Mouse (Mus musculus) neural tube, embryonic 13.5 days (tissue): ENCODE results near the gene Hnrnpa3. TPM values are rescaled to one million over a fixed set of nuclear protein-coding genes. Genes with fewer than 3 reads are reported as not detected.

Experiments
- ATAC-seq: fragments of 200-750 bp; cut with Nextera tagmentation; 2 replicates; pipeline ENCODE4 v1.8.0; 2017; ENCODE audit warnings: low read depth, mild to moderate bottlenecking, moderate TSS enrichment, moderate library complexity
- H3K27ac ChIP-seq: fragments of 300-500 bp; sonication (generic); replicated peaks from 2 replicates; pipeline ENCODE4 v1.5.1; 2015; ENCODE audit warnings: moderate library complexity, mild to moderate bottlenecking, inconsistent platforms
- H3K27me3 ChIP-seq: fragments of 300-500 bp; sonication (generic); 2 replicates; pipeline ENCODE4 v1.6.1; 2015; ENCODE audit warnings: mild to moderate bottlenecking, inconsistent platforms
- H3K36me3 ChIP-seq: fragments of 300-500 bp; sonication (generic); 2 replicates; pipeline ENCODE4 v1.6.1; 2015; ENCODE audit warnings: mild to moderate bottlenecking, inconsistent platforms
- H3K4me1 ChIP-seq: fragments of 300-500 bp; sonication (generic); replicated peaks from 2 replicates; pipeline ENCODE4 v1.6.1; 2015; ENCODE audit warnings: inconsistent platforms
- H3K4me2 ChIP-seq: fragments of 300-500 bp; sonication (generic); 2 replicates; pipeline ENCODE4 v1.6.1; 2015; ENCODE audit warnings: inconsistent platforms, mild to moderate bottlenecking, moderate library complexity
- H3K4me3 ChIP-seq: fragments of 300-500 bp; sonication (generic); 2 replicates; pipeline ENCODE4 v1.5.1; 2015; ENCODE audit warnings: mild to moderate bottlenecking, inconsistent platforms
- H3K9ac ChIP-seq: fragments of 300-500 bp; sonication (generic); 2 replicates; pipeline ENCODE4 v1.6.1; 2015; ENCODE audit warnings: moderate library complexity, mild to moderate bottlenecking, inconsistent platforms
- H3K9me3 ChIP-seq: fragments of 300-500 bp; sonication (generic); 2 replicates; pipeline ENCODE4 v1.6.1; 2016; ENCODE audit warnings: inconsistent platforms
- WGBS: fragments of 180-500 bp; shearing (Covaris S2); methylation state at CpG from one replicate; pipeline ENCODE4 v1.1.7; 2015; 5-methylcytosine and 5-hydroxymethylcytosine counted together
- polyA plus RNA-seq: library from polyadenylated mRNA; unstranded; fragments of >200 nt; fragmentation: Nextera tagmentation; extraction: Ambion mirVana; gene quantifications from 2 replicates; pipeline ENCODE4 v1.2.1, GENCODE M21; 2015

The Hnrnpa3 gene
- polyA plus RNA-seq, 1 experiment from 2014 or later, result 219 TPM

- H3K4me3 ChIP-seq, result no peak overlapping the region
- ATAC-seq, result no peak
- H3K4me2 ChIP-seq, result no peak overlapping the region
- no peaks in the 10 kb centered on the region for H3K36me3 ChIP-seq
- H3K9ac ChIP-seq, result no peak overlapping the region
- H3K9me3 ChIP-seq, result no peaks in the 10 kb centered on the region
- WGBS, result 77% methylated on average over 3 of the region's 3 CpGs
- H3K27me3 ChIP-seq, result 0 out of 2 replicates have a peak, but pooled peaks cover 3% of the 10 kb centered on the region
- H3K27ac ChIP-seq, result no peak overlapping the region
- peaks cover 53% of the 10 kb centered on the region for H3K4me1 ChIP-seq
These were observed 42.1 kb downstream of the Hnrnpa3 start for GRCm38 (mm10) chr2:75701207-75701606.

- Histone ChIP-seq H3K4me1 (peaks cover 50% of the 10 kb centered on the region), H3K36me3 (no peaks in the 10 kb centered on the region), H3K4me2 (peak overlapping the region; percentile 81), H3K9me3 (no peaks in the 10 kb centered on the region), H3K9ac (no peak overlapping the region), H3K27ac (no peak overlapping the region), H3K27me3 (0 out of 2 replicates have a peak, but pooled peaks cover 3% of the 10 kb centered on the region), H3K4me3 (peak overlapping the region; percentile 52)
- no peak for ATAC-seq
- WGBS, result 81% methylated on average over 9 of the region's 9 CpGs
These were observed 42.9 kb downstream of the Hnrnpa3 start for GRCm38 (mm10) chr2:75701822-75702587.

- H3K4me2 ChIP-seq, result peak overlapping the region; percentile 81
- peak overlapping the region; percentile 82; the same call in 1 of the 2 replicates for H3K27ac ChIP-seq
- H3K9ac ChIP-seq, result peak overlapping the region; percentile 71; the same call in 1 of the 2 replicates
- no peaks in the 10 kb centered on the region for H3K36me3 ChIP-seq
- WGBS, result 39% methylated on average over 5 of the region's 5 CpGs
- H3K9me3 ChIP-seq, result no peaks in the 10 kb centered on the region
- H3K27me3 ChIP-seq, result 0 out of 2 replicates have a peak, but pooled peaks cover 3% of the 10 kb centered on the region
- H3K4me3 ChIP-seq, result peak overlapping the region; percentile 52
- peaks cover 50% of the 10 kb centered on the region for H3K4me1 ChIP-seq
- no peak for ATAC-seq
These were observed 43.5 kb downstream of the Hnrnpa3 start for GRCm38 (mm10) chr2:75702588-75702976.

- Histone ChIP-seq H3K4me1 (peaks cover 44% of the 10 kb centered on the region), H3K4me2 (peak overlapping the region; percentile 81), H3K4me3 (peak overlapping the region; percentile 52), H3K36me3 (no peaks in the 10 kb centered on the region), H3K27me3 (0 out of 2 replicates have a peak, but pooled peaks cover 3% of the 10 kb centered on the region), H3K9me3 (no peaks in the 10 kb centered on the region), H3K9ac (peak overlapping the region; percentile 71), H3K27ac (peak overlapping the region; percentile 82)
- peak; percentile 85 for ATAC-seq
- WGBS, result under 1% methylated on average over 62 of the region's 62 CpGs
These were observed 44.5 kb downstream of the Hnrnpa3 start for GRCm38 (mm10) chr2:75703375-75704181.

GRCm38 (mm10) chr2:75704234-75705161 is 45.4 kb downstream of the Hnrnpa3 start, which contains the start of gene Nfe2l2:
Gene Nfe2l2, minus strand, starts transcription at chr2:75704641.
- peak; percentile 85 for ATAC-seq

GRCm38 (mm10) chr2:75705162-75705752 is 46.2 kb downstream of the Hnrnpa3 start:
- no peaks in the 10 kb centered on the region for H3K9me3 ChIP-seq
- peak overlapping the region; percentile 81 for H3K4me2 ChIP-seq
- H3K27ac ChIP-seq, result peak overlapping the region; percentile 82
- peak overlapping the region; percentile 52 for H3K4me3 ChIP-seq
- peak overlapping the region; percentile 71 for H3K9ac ChIP-seq
- ATAC-seq, result no peak
- H3K36me3 ChIP-seq, result no peaks in the 10 kb centered on the region
- H3K27me3 ChIP-seq, result 0 out of 2 replicates have a peak, but pooled peaks cover 3% of the 10 kb centered on the region
- WGBS, result 32% methylated on average over 19 of the region's 19 CpGs
- H3K4me1 ChIP-seq, result peaks cover 40% of the 10 kb centered on the region

More at GRCm38 (mm10) chr2:75704234-75705161, 45.4 kb downstream of the Hnrnpa3 start, which contains the start of gene Nfe2l2:
- H3K27ac ChIP-seq, result peak within 1 kb of the TSS; percentile 82
- WGBS, result under 1% methylated on average over 57 of the region's 58 CpGs
- peaks cover 40% of the 10 kb centered on the region for H3K4me1 ChIP-seq
- H3K36me3 ChIP-seq, result no peaks in the 10 kb centered on the region
- 0 out of 2 replicates have a peak, but pooled peaks cover 3% of the 10 kb centered on the region for H3K27me3 ChIP-seq
- peak within 1 kb of the TSS; percentile 81 for H3K4me2 ChIP-seq
- peak within 1 kb of the TSS; percentile 71 for H3K9ac ChIP-seq
- H3K9me3 ChIP-seq, result no peaks in the 10 kb centered on the region
- H3K4me3 ChIP-seq, result peak within 1 kb of the TSS; percentile 52

- Histone ChIP-seq H3K4me3 (no peak overlapping the region), H3K9ac (no peak overlapping the region), H3K27ac (no peak overlapping the region), H3K36me3 (no peaks in the 10 kb centered on the region), H3K4me1 (peaks cover 37% of the 10 kb centered on the region), H3K27me3 (0 out of 2 replicates have a peak, but pooled peaks cover 3% of the 10 kb centered on the region), H3K4me2 (no peak overlapping the region), H3K9me3 (no peaks in the 10 kb centered on the region)
- ATAC-seq, result no peak
- whole genome bisulfite sequencing, result 78% methylated on average over 5 of the region's 5 CpGs
These were observed 47.4 kb downstream of the Hnrnpa3 start for GRCm38 (mm10) chr2:75706435-75706834.

GRCm38 (mm10) chr2:75707420-75707819 is 48.4 kb downstream of the Hnrnpa3 start:
- H3K36me3 ChIP-seq, result no peaks in the 10 kb centered on the region
- WGBS, result 16% methylated on average over 1 of the region's 1 CpGs
- no peak for ATAC-seq
- no peaks in the 10 kb centered on the region for H3K9me3 ChIP-seq
- H3K9ac ChIP-seq, result no peak overlapping the region
- no peak overlapping the region for H3K4me2 ChIP-seq
- no peak overlapping the region for H3K27ac ChIP-seq
- H3K4me3 ChIP-seq, result no peak overlapping the region
- H3K27me3 ChIP-seq, result 0 out of 2 replicates have a peak, but pooled peaks cover 3% of the 10 kb centered on the region
- H3K4me1 ChIP-seq, result peaks cover 30% of the 10 kb centered on the region

GRCm38 (mm10) chr2:75713083-75713482 is 54.0 kb downstream of the Hnrnpa3 start:
- no peaks in the 10 kb centered on the region for H3K27me3 ChIP-seq
- H3K4me2 ChIP-seq, result no peak overlapping the region
- no peak overlapping the region for H3K9ac ChIP-seq
- H3K27ac ChIP-seq, result no peak overlapping the region
- H3K36me3 ChIP-seq, result no peaks in the 10 kb centered on the region
- no peaks in the 10 kb centered on the region for H3K4me1 ChIP-seq
- WGBS, result 89% methylated on average over 3 of the region's 3 CpGs
- no peak for ATAC-seq
- H3K9me3 ChIP-seq, result no peaks in the 10 kb centered on the region
- no peak overlapping the region for H3K4me3 ChIP-seq

- H3K9me3 ChIP-seq, result no peaks in the 10 kb centered on the region
- no peak overlapping the region for H3K4me2 ChIP-seq
- no peaks in the 10 kb centered on the region for H3K36me3 ChIP-seq
- no peak for ATAC-seq
- no peaks in the 10 kb centered on the region for H3K27me3 ChIP-seq
- H3K4me3 ChIP-seq, result no peak overlapping the region
- no peak overlapping the region for H3K9ac ChIP-seq
- H3K27ac ChIP-seq, result no peak overlapping the region
- H3K4me1 ChIP-seq, result no peaks in the 10 kb centered on the region
- WGBS, result 86% methylated on average over 4 of the region's 4 CpGs
These were observed 55.7 kb downstream of the Hnrnpa3 start for GRCm38 (mm10) chr2:75714766-75715165.
